Mouse (Mus musculus): ENCODE measurements around the gene Sfta2.

Sfta2 gene

DNA sequence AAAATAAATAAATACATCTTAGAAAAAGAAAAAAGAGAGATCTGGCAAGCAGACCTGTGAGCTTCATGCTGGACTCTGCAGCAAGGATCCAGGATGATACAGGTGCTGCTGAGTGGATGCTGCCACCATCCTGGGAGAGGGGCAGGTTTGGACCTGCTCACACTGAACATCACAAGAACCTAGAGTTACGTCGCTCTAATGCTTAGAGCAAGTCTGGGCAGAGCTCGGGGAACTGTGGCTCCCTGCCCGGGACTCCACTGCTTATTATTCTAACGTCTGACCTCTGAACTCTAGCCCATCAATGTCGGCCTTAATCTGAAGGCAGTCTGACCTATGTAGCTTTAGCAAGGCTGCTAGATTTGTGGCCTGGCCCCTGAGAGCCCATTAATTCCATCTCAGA, 79.2 kb downstream of the Sfta2 start:
- no peak for DNase-seq (ENCODE audit: low read depth)

DNA sequence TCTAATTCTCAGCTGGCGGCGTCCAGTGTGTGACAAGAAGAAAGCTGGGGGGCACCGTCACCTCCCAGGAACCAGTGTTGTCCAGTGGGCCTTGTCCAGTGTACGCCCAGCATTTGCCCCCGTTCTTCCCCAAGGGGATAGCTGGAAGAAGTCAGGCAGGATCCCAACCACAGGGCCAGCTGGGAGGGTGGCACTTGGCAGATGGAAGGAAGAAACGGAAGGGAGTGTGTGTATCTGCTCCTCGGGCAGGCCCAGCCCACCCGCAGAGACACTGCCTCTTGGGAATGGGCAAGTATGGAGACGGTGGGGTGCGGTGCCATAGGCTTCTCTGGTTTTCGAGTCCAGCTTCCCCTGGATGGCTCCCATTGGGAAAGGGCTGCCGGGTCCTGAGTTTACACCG, 80.6 kb downstream of the Sfta2 start:
- no peak for DNase-seq (ENCODE audit: low read depth)

DNA sequence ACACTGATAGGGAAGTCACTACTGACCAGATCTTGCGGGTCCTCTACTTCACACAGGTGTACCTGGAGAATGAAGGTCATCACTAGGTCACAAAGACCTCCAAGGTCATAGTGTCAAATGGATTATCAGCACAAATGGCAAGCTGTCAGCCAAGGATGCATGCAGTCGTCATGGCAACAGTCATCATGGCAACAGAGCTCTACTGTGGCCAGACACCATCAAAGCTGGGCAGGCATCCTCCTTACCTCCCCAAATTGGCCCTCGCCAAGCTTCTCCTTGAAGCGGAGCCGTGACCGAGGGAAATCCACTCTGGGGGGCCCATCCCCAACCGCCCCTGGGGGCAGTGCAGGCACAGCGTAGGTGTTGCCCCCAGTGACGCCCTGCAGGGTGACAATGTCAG, 83.7 kb downstream of the Sfta2 start:
- no peak for DNase-seq (ENCODE audit: low read depth)

DNA sequence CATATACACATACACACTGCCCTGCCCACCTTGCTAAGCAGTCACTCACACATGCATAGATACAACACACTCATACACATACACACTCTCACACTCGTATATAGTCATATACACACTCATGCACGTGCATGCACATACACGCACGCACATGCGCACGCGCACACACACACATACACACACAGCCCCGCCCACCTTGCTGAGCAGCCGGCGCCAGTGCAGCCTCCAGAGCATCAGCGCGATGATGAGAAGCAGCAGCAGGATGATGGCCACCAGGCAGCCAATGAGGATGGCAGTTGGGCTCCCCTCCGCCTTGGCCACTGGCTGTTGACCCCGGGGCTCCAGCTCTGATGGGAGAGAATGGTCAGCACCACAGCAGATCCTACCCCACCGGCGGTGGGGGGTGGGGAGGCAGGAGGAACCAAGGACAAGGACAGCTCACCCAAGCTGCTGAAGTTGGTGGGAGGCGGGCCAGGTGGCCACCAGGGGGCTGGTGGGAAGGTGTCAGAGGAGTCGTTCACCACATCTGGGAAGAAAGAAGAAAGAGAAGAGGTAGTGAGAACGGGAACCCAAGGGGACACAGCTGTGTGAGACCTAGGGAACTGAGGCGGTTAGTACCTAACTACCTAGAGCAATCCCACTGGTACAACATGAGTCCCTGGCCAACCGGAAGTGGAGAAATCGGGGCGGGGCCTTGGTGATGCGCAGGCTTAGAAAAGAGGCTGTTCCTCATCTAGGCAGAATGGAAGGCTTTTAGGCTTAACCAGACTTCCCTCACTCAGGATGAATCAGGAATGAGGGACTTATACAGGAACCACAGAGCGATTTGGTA, 87.2 kb downstream of the Sfta2 start:
- no peak for DNase-seq (ENCODE audit: low read depth)

DNA sequence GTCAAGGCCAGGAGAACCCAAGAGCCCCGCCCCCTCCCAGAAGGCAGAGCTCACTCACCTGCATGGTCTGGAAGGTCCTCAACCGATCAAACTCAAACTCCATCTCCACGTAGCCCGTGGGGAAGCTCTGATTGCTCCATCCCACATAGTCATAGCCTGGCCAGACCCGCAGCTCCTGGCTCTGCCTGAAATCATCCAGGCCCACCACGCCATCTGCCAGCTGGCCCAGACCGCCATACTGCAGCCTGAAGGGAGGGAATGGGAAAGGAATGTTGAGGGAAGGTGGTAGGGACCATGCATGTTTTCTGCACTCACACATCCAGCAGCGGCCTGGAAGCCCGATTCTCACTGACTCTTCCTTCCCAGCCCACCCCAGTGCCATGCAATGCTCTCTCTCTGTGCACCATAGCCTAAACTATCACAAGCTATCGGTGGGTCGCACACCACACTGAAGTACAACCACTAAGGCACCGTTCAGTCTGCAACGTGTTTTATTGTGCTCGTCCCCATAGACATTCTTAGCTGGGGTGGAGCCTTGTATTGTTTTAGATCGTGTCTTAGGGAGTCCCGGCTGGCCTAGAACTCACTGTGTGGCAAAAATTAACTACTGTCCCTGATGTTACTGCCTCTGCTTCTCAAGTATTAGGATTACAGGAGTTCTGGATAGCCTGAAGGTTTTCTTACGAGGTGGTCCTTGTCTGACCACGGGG, 88.7 kb downstream of the Sfta2 start:
- no peak for DNase-seq (ENCODE audit: low read depth)

DNA sequence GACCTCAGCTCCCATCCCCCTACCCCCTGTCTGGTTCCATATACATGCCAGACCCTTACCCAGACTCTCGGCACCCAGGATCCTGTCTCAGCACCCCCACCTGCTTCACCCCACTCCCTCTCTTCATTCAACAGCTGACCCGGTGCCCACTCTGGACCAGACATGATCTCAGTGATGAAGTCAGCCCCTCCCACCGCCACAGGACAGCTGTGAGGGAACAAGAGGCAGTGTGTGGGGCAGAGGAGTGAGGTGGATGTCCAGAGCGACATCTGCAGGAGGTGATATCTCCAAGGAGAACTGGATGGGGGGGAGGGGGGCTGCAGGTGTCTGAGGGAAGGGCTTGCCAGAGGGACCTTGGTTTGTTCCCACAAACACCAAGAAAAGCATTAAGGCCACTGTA, 90.5 kb downstream of the Sfta2 start:
- DNase-seq (ENCODE audit: low read depth): no peak

DNA sequence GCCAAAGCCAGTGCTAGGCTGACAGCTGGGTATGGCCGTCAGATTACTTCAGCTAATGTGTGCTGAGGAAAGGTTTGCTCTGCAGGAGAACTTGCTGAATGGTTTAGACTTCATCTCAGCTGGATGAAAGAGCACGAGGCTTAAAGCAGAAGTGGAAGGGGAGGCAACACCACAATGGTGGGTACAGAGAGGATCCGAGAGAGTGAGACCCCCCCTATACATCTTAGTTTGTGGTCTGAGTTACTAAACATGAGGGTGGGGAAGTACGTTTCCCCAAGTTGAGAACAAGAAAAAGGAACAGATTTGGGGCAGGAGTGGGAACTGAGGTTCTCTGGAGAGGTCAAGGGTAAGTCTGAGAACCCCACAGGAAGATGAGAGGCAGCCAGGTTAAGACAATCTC, 91.0 kb downstream of the Sfta2 start:
- DNase-seq (ENCODE audit: low read depth): no peak

DNA sequence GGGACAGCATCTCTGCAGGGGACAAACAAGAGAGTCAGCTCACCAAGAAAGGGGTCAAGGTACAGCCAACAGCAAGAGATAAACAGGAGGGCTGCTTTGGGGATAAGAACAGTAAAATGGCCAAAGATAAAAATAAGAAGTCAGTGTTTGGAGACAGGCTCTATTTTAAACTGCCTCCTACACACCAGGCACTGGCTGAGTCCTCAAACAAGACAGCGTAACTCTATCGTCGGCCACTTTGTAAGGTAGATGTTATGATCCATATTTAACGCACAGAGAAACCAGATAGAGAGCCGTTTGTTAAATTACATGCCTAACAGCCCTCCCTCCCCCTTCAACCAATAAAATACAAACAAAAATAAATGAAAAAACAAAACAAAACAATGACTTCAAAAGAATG, 92.6 kb downstream of the Sfta2 start:
- no peak for DNase-seq (ENCODE audit: low read depth)

DNA sequence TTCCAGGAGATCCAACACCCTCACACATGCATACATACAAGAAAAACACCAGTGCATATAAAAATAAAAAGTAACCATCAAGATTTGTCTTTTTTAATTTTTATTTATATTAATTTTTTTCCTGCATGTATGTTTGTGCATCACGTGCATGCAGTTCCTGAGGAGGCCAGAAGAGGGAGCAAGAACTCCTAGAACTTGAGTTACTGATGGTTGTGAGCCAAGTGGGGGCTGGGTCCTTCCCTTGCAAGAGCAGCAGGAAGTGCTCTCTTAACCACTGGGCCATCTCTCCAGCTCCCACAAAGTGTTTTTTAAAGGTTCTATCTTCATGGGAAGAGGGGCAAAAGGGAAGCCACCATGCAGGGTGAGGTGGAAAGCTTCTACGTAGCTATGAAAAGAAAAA, 93.9 kb downstream of the Sfta2 start:
- DNase-seq (ENCODE audit: low read depth): peak; percentile 67

DNA sequence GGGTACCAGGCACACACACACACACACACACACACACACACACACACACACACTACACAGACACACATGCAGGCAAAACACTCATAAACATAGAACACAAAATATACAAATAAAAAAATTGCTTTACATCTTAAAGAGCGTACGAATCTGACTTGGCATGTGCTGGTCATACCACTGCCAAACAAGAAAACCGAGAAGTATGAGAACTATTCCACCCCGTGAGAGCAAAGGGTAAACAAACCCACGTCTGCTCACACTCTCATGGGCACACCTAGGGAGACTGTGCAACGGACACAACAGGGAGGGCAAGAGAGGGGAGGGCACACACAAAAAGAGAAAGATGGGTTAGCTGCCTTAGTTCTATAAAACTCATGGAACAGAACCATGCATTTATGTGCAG, 95.3 kb downstream of the Sfta2 start:
- no peak for DNase-seq (ENCODE audit: low read depth)

DNA sequence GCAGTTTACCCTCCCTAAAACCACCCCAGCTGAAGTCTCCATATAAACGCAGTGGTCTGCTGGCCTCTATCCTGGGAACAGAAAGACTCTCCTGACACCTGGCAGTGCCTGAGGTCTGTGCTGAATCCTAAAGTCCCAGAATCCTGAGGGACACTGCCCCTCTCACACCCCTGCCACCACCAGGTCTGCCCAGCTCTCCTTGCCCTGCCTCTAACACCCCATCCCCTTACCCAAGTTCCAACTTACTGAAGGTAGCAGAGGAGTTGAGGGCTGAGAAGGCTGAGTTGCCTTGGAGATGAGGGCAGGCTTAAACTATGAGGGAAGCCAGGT, 96.0 kb downstream of the Sfta2 start:
- no peak for DNase-seq (ENCODE audit: low read depth)

DNA sequence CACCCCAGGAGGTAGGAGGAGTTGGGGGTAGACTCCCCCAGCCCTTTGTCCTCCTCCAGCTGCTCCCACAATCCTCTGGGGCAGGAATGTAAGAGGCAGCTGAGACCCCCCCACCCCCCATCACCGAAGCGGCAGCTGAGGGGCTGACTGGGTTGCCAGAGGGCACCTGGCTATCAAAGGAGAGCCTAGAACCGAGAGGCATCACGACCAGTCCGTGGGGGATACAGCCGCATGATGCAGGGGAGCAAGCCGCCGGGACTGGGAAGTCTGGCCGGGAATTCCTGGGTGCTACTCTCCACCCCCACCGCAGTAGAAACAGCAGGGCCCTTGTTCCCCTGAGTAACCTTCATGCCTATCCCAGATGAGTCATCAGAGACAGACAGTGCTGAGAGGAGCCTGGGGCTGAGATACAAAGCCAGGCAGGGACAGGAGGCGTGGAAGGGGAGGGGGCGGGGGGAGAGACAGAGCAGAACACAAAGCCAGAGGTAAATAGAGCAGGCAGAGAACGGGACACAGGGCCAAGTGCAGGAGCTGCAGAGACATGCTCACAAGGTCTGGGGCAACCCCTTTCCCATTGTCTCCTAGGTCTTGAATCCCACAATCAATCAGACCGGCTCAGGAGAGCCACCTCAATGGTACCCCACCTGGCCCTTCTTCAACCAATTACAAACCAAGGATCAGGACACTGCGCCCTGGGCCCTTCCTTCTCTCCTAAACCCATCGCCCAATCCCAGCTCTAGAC, 96.6 kb downstream of the Sfta2 start:
- DNase-seq (ENCODE audit: low read depth): no peak

DNA sequence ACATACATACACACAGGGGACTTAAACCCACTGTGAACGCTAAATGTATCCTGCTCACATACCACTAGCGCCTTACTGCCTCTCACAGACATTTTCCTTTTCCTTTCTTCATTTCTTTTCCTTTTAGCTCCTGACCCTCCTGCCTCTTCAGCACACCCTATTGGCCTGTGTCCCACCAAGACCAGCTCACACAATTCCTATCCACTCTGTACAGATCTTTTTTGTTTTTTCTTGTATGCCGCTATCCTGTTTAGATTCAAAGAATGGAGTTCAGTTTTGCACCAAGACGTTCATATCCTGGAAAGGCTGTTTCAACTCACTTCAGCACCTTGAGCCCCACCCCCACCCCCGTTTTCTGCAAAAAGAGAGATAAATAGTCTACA, 97.1 kb downstream of the Sfta2 start:
- no peak for DNase-seq (ENCODE audit: low read depth)

DNA sequence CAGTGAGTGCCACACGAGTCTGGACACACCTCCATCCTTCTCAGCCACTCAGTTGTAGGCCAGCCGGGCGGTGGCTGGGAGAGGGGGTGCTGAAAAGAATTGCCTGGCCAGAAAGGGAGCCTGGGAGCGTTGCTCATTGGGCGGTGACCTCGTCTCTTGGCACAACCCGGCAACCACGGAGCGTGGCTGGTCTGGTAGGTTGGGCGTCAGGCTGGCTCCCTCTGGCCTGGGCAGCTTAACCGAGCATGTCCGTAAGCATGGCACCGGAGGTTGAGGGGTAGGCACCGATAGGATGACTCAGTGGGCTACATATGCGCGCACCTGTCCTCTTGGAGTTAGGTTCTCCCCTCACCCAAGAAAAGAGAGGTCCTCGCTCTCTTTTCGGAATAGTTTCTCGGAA, 98.6 kb downstream of the Sfta2 start:
- no peak for DNase-seq (ENCODE audit: low read depth)

Data from naive thymus-derived CD4-positive, alpha-beta T cell, adult 2 months (primary cell).